Mouse (Mus musculus) kidney, adult 2 months (tissue): ENCODE results near the gene T2.

ENCODE experiments used
- CTCF ChIP-seq: fragments of 200-500 bp; conservative IDR thresholded peaks from 2 replicates; pipeline ENCODE4 v1.5.1; 2011; ENCODE audit warnings: low read depth, mild to moderate bottlenecking, control low read depth, low read length, moderate library complexity, mixed read lengths; ENCODE audit not compliant: insufficient read depth, insufficient read length
- POLR2A ChIP-seq: fragments of 200-500 bp; IDR thresholded peaks from one replicate; pipeline ENCODE4 v1.6.1; 2011; ENCODE audit warnings: low read depth, low read length, control low read depth

GRCm38 (mm10) chr17:8463482-8464128 is 107.8 kb downstream of the T2 start:
- TF ChIP-seq CTCF (peak; percentile 84), POLR2A (no peak)
